Mouse (Mus musculus): Measurements from ENCODE around the gene Ebf1.

DNA sequence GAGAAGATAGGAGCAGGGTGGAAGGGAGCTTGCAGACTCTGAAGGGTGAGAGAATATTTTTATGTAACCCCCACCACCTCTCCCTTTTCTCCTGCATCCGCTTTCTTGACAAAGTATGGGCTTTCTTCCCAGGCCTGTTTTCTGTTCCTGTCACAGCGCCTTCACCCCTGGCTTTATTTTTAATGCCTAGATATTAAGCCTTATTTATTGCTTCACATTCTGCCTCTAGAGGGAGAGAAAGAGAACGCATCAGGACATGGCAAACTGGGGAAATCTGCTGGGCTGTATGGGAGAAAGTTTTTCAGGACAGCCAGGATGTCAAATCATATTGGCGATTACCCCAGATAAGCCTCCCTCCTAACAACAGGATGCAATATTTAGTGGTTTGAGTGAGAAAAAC is 49.6 kb downstream of the Ebf1 start:
- no peak for TF ChIP-seq POLR2A (IDR thresholded peaks at IDR 0.05; ENCODE audit: borderline replicate concordance, control insufficient read depth, low read depth, low read length)
- no peak for TF ChIP-seq CTCF (IDR thresholded peaks at IDR 0.05; ENCODE audit: control insufficient read depth, insufficient read depth, low read length)

All from bone marrow, adult 2 months (tissue).